Mouse (Mus musculus): Measurements from ENCODE around the gene Setd2.

Gene Setd2

DNA sequence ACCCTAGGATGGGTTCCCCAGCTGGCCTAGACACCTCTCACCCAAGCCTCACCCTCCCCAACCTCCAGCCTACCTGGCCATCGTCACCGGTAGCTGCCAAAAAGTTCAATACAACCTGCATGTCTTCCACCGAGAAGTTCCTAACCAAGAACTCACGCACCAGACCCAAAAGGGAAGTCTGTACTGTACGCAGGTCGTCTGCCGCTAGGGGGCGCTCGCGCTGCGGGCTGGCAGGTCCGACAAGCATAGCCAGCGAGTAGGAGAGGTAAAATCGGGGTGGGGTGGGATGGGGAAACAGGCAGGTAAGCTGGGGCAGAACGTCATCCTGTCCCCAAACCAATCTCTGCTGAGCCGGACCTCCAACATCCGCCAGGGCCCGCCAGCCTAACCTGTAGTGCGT is 102.8 kb downstream of the Setd2 start:
- ChIA-PET CTCF (interaction anchor here (0.7 to 2.8 kb wide), 26 partner anchors 9 to 739 kb away, joined by 3 to 16 read pairs (median 4); partner anchors contain the start of genes Nbeal2 (in 2 of the 4) and Nradd (in 2 of the 4)), POLR2A (interaction anchor here in 3 of 4 experiments (0.5 to 2.8 kb wide), 6 partner anchors 10 to 287 kb away, joined by 3 to 14 read pairs (median 4); partner anchors contain the start of gene Nradd (in 2 of the 3))

DNA sequence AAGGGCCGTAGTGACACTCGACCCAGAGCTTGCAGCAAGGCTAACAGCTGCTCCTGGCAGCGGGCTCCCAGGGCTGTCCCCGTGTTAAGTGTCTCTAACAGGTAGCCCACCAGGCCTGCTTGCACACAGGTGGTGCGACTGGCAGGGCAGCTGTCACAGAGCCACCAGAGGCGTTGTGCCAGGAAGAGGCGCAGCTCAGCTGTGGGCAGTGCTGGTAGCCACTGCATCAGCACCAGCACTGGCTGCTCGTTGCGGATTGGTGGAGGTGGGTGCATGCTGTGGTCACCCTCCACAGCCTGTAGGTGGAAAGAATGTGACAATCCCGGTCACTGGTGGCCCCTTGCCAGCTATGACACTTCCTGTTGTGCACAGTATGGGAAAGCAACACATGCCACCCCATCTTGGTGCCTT is 106.2 kb downstream of the Setd2 start:
- POLR2A ChIA-PET, result interaction anchor here in 3 of 4 experiments (0.7 to 2.4 kb wide), 7 partner anchors 10 to 122 kb away, joined by 3 to 9 read pairs (median 6); partner anchors contain the start of gene Nbeal2 (in 2 of the 3)
- CTCF ChIA-PET, result interaction anchor here (0.5 to 2.4 kb wide), 9 partner anchors 11 to 143 kb away, joined by 3 to 10 read pairs (median 4); partner anchors contain the start of gene Nbeal2 (in 1 of the 4)

DNA sequence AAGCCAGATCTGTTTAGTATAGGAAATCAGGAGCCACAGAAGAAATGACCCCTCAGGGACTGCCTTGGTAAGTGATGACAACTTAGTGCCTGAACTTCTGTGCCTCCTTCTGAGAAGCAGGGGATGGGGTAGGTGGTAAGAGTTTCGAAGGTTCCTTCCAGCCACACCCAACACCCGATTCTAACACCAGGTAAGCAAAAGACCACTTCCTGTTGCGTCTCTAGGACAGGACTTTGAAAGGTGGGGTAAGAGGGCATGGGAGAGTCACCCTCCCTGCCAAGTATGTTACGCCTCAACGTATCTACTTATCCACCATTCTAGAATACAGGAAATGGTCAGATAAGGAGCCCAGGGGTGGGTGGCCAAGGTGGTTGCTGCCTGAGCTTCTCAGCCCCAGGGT is 108.6 kb downstream of the Setd2 start:
- ChIA-PET POLR2A (interaction anchor here in 2 of 4 experiments (0.5 to 2.1 kb wide), 2 partner anchors 13 to 167 kb away, joined by 3 to 9 read pairs; partner anchors contain the start of gene Nbeal2 (in 1 of the 2)), CTCF (interaction anchor here in 1 of 4 experiments (1.0 kb wide), 1 partner anchor 10 kb away, joined by 3 read pairs; no protein-coding TSS in a partner anchor)

DNA sequence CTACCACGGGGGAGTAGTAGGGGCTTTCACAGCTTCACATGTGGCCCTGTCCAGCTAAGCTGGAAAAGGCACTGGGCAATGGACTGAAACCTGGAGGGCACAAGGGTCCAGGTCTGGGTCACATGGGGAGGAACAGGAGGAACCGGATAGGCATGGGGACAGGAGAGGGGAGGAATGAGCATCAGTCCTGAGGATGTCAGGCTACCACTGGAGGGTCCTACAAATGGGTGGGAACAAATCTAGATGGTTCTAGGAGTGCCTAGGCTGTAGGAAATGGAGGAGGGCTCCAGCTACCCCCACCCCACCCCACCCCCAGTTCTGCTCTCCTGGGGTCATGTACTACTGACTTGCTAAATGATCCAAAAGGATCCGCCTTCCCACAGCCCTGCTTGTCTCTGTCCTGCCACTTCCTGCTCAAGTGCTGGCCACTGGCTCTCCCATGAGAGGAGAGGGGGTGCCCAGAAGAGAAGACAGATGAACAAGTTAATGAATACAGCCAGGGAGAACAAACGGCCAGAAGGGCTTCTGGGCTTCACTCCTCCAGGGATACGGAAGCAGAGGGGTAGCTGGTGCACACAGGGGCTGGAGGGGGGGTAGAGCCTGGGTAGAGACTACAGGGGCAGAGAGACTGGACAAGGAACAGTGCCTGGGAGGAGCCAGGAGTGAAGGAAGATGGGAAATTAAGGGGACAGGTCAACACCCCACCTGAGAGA is 110.6 kb downstream of the Setd2 start:
- ChIA-PET POLR2A (interaction anchor here in 2 of 4 experiments (0.6 to 1.9 kb wide), 4 partner anchors 10 to 44 kb away, joined by 3 to 6 read pairs (median 4); partner anchors contain the start of gene Nradd (in 1 of the 2)), CTCF (interaction anchor here in 2 of 4 experiments (1.4 to 1.8 kb wide), 2 partner anchors 12 kb away, joined by 3 to 9 read pairs; no protein-coding TSS in a partner anchor)

DNA sequence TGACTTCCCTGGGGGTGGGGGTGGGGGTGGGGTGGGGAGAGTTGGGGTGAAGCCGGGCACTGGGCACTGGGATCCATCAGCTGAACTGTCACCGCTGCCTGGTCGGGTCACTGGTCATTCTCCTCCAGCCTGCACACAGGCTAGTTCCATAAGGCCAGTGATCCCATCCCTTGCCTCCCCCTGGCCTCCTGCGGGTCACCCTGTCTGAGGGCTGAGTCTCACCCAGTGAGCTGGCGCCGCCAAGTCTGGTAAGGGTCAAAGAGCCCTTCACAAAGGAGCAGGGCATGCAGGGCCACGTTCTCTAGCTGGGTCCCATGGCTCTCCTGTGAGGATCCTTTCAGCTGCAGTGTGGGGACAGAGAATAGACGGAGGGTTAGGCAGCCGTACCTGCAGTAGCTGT is 111.4 kb downstream of the Setd2 start:
- ChIA-PET CTCF (interaction anchor here in 2 of 4 experiments (1.0 to 1.8 kb wide), 3 partner anchors 13 to 53 kb away, joined by 3 to 9 read pairs (median 3); no protein-coding TSS in a partner anchor), POLR2A (interaction anchor here in 2 of 4 experiments (1.2 to 1.9 kb wide), 4 partner anchors 9 to 19 kb away, joined by 3 to 5 read pairs (median 4); partner anchors contain the start of gene Nradd (in 2 of the 2))

DNA sequence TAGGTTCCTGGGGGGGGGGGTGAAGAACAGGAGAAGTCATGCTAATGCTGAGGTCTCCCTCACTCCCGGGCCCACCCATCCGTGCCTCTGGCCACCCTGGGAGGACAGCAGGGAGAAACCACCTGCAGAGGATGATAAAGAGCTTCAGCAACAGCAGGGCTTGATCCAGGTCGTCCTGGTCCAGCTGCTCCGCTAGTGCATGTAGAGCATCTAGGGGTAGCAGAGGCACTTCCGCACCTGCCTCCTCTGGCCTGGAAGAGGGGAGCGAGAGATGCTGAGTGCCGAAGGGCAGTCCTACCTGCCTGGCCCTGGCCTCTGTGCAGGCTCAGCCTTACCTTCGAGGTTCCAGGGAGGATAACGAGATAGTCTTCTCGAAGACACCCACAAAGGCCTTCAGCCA is 111.9 kb downstream of the Setd2 start:
- CTCF ChIA-PET, result interaction anchor here in 3 of 4 experiments (0.6 to 1.8 kb wide), 7 partner anchors 9 to 294 kb away, joined by 3 to 9 read pairs (median 4); no protein-coding TSS in a partner anchor
- POLR2A ChIA-PET, result interaction anchor here in 3 of 4 experiments (0.7 to 1.9 kb wide), 6 partner anchors 9 to 203 kb away, joined by 3 to 9 read pairs (median 4); partner anchors contain the start of gene Nradd (in 2 of the 3)

DNA sequence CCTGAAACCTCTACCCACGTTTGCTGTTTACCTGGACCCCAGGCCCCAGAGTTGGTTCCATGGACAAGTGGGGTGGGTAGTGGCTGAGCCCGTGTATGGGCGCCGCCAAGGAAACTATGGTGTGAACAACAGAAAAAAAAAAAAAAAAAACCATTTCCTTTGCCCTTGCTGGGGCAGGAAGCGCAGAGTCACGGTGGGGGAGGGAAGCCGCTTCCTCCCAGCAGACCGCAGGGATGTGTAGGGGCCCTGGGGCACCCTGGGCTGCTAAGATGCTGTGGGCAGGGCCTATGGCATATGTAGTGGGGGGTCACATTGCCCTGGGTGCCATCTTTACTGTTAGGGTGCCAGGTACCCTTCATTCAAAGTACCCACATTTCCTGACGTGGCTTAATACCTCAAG is 112.8 kb downstream of the Setd2 start:
- ChIA-PET POLR2A (interaction anchor here in 1 of 4 experiments (1.3 kb wide), 1 partner anchor 21 kb away, joined by 3 read pairs; the partner anchor contains the start of gene Nradd), CTCF (interaction anchor here in 3 of 4 experiments (1.0 to 1.3 kb wide), 3 partner anchors 10 to 136 kb away, joined by 3 to 4 read pairs (median 4); no protein-coding TSS in a partner anchor)

DNA sequence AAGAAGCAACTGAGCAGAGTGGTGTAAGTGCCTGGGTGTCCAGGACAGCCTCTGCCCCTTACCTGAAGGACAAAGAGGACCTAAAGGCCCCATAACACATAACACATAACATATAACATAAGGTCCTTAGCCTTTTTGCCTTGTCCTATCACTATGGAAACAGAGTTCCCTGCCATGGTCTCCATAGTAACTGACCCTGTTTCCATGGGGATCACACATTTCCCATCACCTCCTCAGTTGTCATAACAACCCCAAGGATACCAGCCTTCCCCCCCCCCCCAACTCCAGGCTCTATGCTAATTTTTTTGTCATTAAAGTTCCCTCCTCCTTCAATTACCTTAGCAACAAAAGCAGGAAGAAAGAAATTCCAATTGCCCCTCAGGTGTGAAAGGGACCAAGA is 117.4 kb downstream of the Setd2 start:
- ChIA-PET POLR2A (interaction anchor here in 1 of 4 experiments (1.1 kb wide), 1 partner anchor 29 kb away, joined by 3 read pairs; no protein-coding TSS in a partner anchor), CTCF (interaction anchor here in 3 of 4 experiments (0.6 to 1.9 kb wide), 5 partner anchors 11 to 70 kb away, joined by 3 to 13 read pairs (median 4); no protein-coding TSS in a partner anchor)

DNA sequence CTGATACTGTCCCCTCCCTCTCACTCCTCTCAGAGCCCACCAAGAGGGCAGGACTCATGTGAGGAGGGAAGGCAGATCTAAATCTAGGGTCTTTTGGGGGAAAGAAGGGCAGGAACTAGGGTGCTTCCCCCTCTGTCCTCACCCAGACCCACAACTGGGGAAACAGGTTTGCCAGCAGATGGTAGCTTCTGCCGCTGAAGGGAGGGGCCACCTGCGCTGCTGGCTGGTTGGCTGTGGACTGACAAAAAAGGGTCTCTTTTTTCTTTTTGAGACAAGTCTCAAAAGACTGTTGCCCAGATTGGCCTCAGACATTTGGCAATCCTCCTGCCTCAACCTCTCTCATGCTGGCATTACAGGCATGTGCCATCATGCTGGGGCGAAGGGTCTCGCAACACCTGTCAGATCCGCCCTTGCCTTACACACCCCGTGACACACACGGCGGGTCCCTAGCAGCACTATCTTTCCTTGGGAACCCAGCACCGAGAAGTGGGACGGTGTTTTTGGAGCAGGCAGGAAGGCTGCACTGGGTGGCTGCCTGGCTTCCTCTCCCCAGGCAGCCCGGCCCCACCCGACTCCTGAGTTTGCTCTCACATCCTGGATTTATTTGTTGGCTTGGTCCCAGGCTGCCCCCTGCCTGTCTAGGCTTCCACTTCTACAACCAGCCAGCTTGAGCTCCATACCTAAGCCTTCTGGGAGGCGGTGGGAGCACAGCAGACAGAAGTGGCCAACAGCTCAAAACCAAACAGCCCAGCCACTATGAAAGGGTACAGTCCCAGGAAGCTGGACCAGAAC is 119.7 kb downstream of the Setd2 start:
- CTCF ChIA-PET, result interaction anchor here (0.6 to 3.7 kb wide), 10 partner anchors 14 to 204 kb away, joined by 3 to 18 read pairs (median 3); partner anchors contain the start of gene Nradd (in 1 of the 4)
- POLR2A ChIA-PET, result interaction anchor here in 3 of 4 experiments (0.6 to 5.8 kb wide), 16 partner anchors 9 to 717 kb away, joined by 3 to 45 read pairs (median 3); partner anchors contain the start of genes Nradd (in 1 of the 3) and Ptpn23 (in 1 of the 3)

DNA sequence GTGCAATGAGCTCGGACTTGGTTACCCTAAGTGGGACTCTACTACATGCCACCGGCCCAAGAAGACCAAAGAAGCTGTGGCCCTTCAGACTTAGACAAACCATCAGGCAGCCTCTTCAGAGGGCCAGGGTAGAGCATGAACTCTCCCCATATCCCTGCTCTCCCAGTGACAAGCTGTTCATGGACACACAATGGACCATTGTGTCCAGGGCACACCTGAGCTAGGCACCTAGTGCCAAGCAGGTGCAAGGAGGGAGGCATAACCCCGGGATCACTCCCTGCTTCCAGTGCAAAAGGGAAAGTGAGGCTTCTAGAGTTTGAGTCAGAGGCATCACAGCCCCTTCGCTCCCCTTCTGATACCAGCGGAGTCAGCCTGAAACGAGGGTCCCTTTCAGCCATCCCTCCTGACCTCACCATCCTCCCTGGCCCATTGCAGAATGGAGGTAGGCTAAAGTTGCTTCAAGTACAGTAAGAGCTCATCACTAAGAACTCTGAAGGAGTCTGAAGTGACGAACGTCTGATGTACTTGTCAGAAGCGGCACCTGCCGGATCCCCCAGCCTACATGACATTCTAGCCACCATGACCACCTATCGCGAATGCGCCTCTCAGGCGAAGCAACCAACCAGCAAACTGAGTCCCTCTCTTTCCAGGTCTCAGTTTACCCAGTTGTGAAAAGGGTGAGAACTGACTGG is 120.7 kb downstream of the Setd2 start:
- CTCF ChIA-PET, result interaction anchor here (0.6 to 3.7 kb wide), 9 partner anchors 15 to 205 kb away, joined by 3 to 18 read pairs (median 3); partner anchors contain the start of gene Nradd (in 1 of the 4)
- POLR2A ChIA-PET, result interaction anchor here in 3 of 4 experiments (0.6 to 5.8 kb wide), 21 partner anchors 8 to 342 kb away, joined by 3 to 45 read pairs (median 3); partner anchors contain the start of genes Nradd (in 1 of the 3) and Ptpn23 (in 1 of the 3)

DNA sequence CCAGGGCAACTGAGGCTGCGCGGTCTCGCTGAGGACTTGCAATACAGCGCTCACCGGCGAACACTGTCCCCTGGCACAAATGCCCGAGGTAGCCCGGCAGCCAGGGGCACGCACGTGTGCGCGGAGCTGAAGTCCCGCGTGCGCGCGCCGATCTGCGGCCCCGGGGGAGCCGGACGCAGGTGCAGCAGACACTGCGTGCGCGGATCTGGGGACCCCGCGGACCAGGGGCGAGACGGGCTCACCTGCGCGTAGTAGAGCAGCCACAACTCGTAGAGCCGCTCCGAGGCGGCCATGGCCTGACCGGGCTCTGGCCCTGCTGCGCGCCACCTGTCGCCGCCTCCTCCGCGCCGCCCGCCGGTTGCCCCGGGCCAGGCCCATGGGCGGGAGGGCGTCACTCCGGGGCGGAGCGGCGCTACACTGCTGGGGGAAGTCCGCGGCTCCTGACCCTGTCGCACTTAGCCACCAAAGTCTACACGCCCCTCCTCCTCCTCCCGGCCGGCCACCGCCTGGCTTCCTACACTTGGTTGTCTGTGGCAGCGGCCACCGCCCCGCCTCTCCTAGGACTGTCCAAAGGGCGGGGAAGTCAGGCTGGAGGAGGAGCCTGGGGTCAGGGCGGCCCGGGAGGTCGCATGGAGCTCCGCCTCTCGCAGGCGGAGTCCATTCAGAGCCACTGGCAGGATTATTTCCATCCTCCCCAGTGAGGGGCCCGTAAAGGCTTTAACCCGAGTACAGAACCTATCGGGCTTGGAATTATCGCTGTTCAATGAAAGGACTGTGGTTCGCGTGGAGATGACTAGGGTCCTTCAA is 121.5 kb downstream of the Setd2 start, which contains the start of gene Nbeal2:
Gene Nbeal2, minus strand, starts transcription at position 507 of the 807 bp plus-strand sequence.
- CTCF ChIA-PET, result interaction anchor here in 3 of 4 experiments (0.5 to 3.7 kb wide), 19 partner anchors 16 to 321 kb away, joined by 3 to 18 read pairs (median 4); partner anchors contain the start of genes Nradd (in 1 of the 3) and Scap (in 1 of the 3)
- POLR2A ChIA-PET, result interaction anchor here in 3 of 4 experiments (0.5 to 5.8 kb wide), 57 partner anchors 8 to 349 kb away, joined by 3 to 45 read pairs (median 4); partner anchors contain the start of genes Nradd (in 2 of the 3), Als2cl (in 1 of the 3), Kif9 (in 1 of the 3) and Klhl18 (in 1 of the 3)

DNA sequence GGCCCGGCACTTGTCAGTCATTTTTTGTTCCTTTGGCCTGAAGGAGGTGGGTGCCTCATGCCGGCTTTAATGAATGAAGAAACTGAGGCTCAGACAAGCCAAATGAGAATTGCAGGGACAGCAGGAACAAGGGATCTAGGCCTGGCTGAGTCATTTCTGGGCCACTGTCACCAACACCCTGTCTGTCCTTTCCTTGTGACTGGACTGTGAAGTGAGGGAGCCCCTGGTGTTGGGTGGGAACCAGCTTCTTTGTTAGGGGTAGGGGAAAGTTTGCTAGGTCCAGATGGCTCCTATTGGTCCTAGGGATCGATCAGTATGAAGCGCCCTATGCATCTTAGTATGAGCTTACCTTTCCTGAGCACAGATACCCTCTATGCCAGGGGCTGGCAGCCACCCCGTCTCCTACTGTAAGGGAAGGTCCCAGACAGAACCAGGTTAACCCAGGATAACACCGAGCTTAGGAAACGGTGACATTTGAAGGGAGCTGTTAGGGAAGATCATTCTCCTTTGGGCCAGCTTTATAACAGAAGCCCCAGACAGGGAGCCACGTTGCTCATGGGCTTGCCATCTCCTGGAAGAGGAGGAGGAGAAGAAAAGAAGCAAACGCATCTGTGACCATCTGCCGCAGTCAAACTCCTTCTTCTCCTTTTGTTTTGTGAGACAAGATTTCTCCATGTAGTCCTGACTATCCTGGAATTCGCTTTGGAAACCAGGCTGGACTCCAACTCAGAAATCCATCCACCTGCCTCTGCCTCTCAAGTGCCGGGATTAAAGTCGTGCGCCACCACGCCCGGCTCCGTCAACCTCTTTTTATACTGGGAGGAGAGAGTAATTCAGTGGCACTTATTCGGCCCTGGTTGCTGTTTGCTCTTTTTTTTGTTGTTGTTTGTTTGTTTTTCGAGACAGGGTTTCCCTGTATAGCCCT is 122.6 kb downstream of the Setd2 start:
- CTCF ChIA-PET, result interaction anchor here in 3 of 4 experiments (0.5 to 3.7 kb wide), 17 partner anchors 17 to 322 kb away, joined by 3 to 18 read pairs (median 4); partner anchors contain the start of gene Scap (in 1 of the 3)
- POLR2A ChIA-PET, result interaction anchor here in 3 of 4 experiments (0.5 to 5.8 kb wide), 49 partner anchors 7 to 342 kb away, joined by 3 to 45 read pairs (median 4); partner anchors contain the start of genes Kif9 (in 2 of the 3), Klhl18 (in 2 of the 3), Nradd (in 2 of the 3) and Als2cl (in 1 of the 3)

DNA sequence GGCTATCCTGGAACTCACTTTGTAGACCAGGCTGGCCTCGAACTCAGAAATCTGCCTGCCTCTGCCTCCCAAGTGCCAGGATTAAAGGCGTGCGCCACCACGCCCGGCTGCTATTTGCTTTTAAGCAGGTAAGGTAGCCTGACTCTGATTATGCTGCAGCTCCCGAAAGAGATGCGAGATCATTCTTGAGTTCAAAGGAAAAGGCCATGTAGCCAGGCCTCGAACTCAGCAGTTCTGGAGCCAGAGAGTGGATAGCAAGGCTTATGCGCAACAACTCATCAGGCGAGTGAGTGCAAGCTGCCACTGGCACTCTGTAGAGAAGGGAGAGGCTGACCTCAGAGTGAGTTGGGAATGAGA is 123.2 kb downstream of the Setd2 start:
- POLR2A ChIA-PET, result interaction anchor here in 3 of 4 experiments (0.6 to 5.8 kb wide), 6 partner anchors 11 to 179 kb away, joined by 4 to 45 read pairs (median 7); partner anchors contain the start of genes Kif9 (in 1 of the 3) and Klhl18 (in 1 of the 3)
- CTCF ChIA-PET, result interaction anchor here in 2 of 4 experiments (0.6 to 1.6 kb wide), 3 partner anchors 21 to 246 kb away, joined by 3 to 4 read pairs (median 3); no protein-coding TSS in a partner anchor
